Mouse (Mus musculus): Measurements from ENCODE around the gene Auts2.

The Auts2 gene

GRCm38 (mm10) chr5:131703729-131704128 is 839.4 kb downstream of the Auts2 start:
- no peak for DNase-seq

- no peak for DNase-seq
Observed at GRCm38 (mm10) chr5:131702840-131703392, 840.2 kb downstream of the Auts2 start.

- no peak for DNase-seq
Observed at GRCm38 (mm10) chr5:131698900-131699299, 844.2 kb downstream of the Auts2 start.

GRCm38 (mm10) chr5:131690781-131691180 is 852.4 kb downstream of the Auts2 start:
- no peak for DNase-seq

GRCm38 (mm10) chr5:131686956-131687618 is 856.1 kb downstream of the Auts2 start:
- no peak for DNase-seq

GRCm38 (mm10) chr5:131680127-131680845 is 862.9 kb downstream of the Auts2 start:
- DNase-seq, result no peak

GRCm38 (mm10) chr5:131679523-131679922 is 863.6 kb downstream of the Auts2 start:
- no peak for DNase-seq

- DNase-seq, result no peak
Observed at GRCm38 (mm10) chr5:131677518-131677917, 865.6 kb downstream of the Auts2 start.

GRCm38 (mm10) chr5:131673696-131674095 is 869.4 kb downstream of the Auts2 start:
- DNase-seq, result no peak

- no peak for DNase-seq
Observed at GRCm38 (mm10) chr5:131665068-131665467, 878.1 kb downstream of the Auts2 start.

- DNase-seq, result no peak
Observed at GRCm38 (mm10) chr5:131664657-131665056, 878.5 kb downstream of the Auts2 start.

- no peak for DNase-seq
Observed at GRCm38 (mm10) chr5:131662657-131663056, 880.5 kb downstream of the Auts2 start.

- DNase-seq, result no peak
Observed at GRCm38 (mm10) chr5:131658822-131659515, 884.2 kb downstream of the Auts2 start.

- no peak for DNase-seq
Observed at GRCm38 (mm10) chr5:131654206-131654605, 888.9 kb downstream of the Auts2 start.

GRCm38 (mm10) chr5:131650381-131650891 is 892.7 kb downstream of the Auts2 start:
- no peak for DNase-seq

GRCm38 (mm10) chr5:131647683-131648119 is 895.4 kb downstream of the Auts2 start:
- DNase-seq, result no peak

- DNase-seq, result no peak
Observed at GRCm38 (mm10) chr5:131647104-131647682, 896.0 kb downstream of the Auts2 start.

- no peak for DNase-seq
Observed at GRCm38 (mm10) chr5:131646192-131646775, 896.9 kb downstream of the Auts2 start.

GRCm38 (mm10) chr5:131645341-131646191 is 897.6 kb downstream of the Auts2 start:
- no peak for DNase-seq

GRCm38 (mm10) chr5:131644331-131644730 is 898.8 kb downstream of the Auts2 start:
- DNase-seq, result no peak
